Mouse (Mus musculus): ENCODE results near the gene Morc1. TPM values are rescaled to one million over a fixed set of nuclear protein-coding genes. Genes with fewer than 3 reads are reported as not detected.

The Morc1 gene
- polyA plus RNA-seq, 1 experiment from 2014 or later = 0.10 TPM

GRCm38 (mm10) chr16:48562290-48563080 lies 131.4 kb downstream of the Morc1 start:
- Histone ChIP-seq H3K9me3 (ENCODE audit: control insufficient read depth, low read length) (no peaks in the 10 kb centered on the region), H3K27me3 (replicated peaks; ENCODE audit: control insufficient read depth, insufficient read depth, low read length) (no peaks in the 10 kb centered on the region), H3K9ac (ENCODE audit: low read depth, low read length) (no peak overlapping the region), H3K27ac (ENCODE audit: low read length) (no peak overlapping the region), H3K4me3 (ENCODE audit: low read length) (no peak overlapping the region), H3K4me2 (ENCODE audit: low read depth, low read length) (no peak overlapping the region), H3K36me3 (ENCODE audit: control insufficient read depth, insufficient read depth, low read length) (no peaks in the 10 kb centered on the region), H3K4me1 (ENCODE audit: control insufficient read depth, insufficient read depth, low read length) (no peaks in the 10 kb centered on the region)
- ATAC-seq = no peak
- 56% methylated on average over 11 of the region's 11 CpGs for WGBS

- Histone ChIP-seq H3K27ac (ENCODE audit: low read length) (no peak overlapping the region), H3K9ac (ENCODE audit: low read depth, low read length) (no peak overlapping the region), H3K4me2 (ENCODE audit: low read depth, low read length) (no peak overlapping the region), H3K9me3 (ENCODE audit: control insufficient read depth, low read length) (no peaks in the 10 kb centered on the region), H3K4me1 (ENCODE audit: control insufficient read depth, insufficient read depth, low read length) (no peaks in the 10 kb centered on the region), H3K27me3 (replicated peaks; ENCODE audit: control insufficient read depth, insufficient read depth, low read length) (no peaks in the 10 kb centered on the region), H3K4me3 (ENCODE audit: low read length) (no peak overlapping the region), H3K36me3 (ENCODE audit: control insufficient read depth, insufficient read depth, low read length) (no peaks in the 10 kb centered on the region)
- WGBS = 15% methylated on average over 9 of the region's 9 CpGs
- peak; percentile 80 for ATAC-seq
Observed at GRCm38 (mm10) chr16:48570354-48570753, 139.3 kb downstream of the Morc1 start.

GRCm38 (mm10) chr16:48574072-48574471 lies 143.0 kb downstream of the Morc1 start:
- Histone ChIP-seq H3K9me3 (ENCODE audit: control insufficient read depth, low read length) (no peaks in the 10 kb centered on the region), H3K4me3 (ENCODE audit: low read length) (no peak overlapping the region), H3K27ac (ENCODE audit: low read length) (no peak overlapping the region), H3K36me3 (ENCODE audit: control insufficient read depth, insufficient read depth, low read length) (no peaks in the 10 kb centered on the region), H3K27me3 (replicated peaks; ENCODE audit: control insufficient read depth, insufficient read depth, low read length) (no peaks in the 10 kb centered on the region), H3K4me1 (ENCODE audit: control insufficient read depth, insufficient read depth, low read length) (no peaks in the 10 kb centered on the region), H3K4me2 (ENCODE audit: low read depth, low read length) (no peak overlapping the region), H3K9ac (ENCODE audit: low read depth, low read length) (no peak overlapping the region)
- WGBS = 72% methylated on average over 5 of the region's 5 CpGs
- no peak for ATAC-seq

- Histone ChIP-seq H3K9ac (ENCODE audit: low read depth, low read length) (no peak overlapping the region), H3K4me3 (ENCODE audit: low read length) (no peak overlapping the region), H3K9me3 (ENCODE audit: control insufficient read depth, low read length) (no peaks in the 10 kb centered on the region), H3K4me2 (ENCODE audit: low read depth, low read length) (no peak overlapping the region), H3K27ac (ENCODE audit: low read length) (no peak overlapping the region), H3K36me3 (ENCODE audit: control insufficient read depth, insufficient read depth, low read length) (no peaks in the 10 kb centered on the region), H3K27me3 (replicated peaks; ENCODE audit: control insufficient read depth, insufficient read depth, low read length) (no peaks in the 10 kb centered on the region), H3K4me1 (ENCODE audit: control insufficient read depth, insufficient read depth, low read length) (no peaks in the 10 kb centered on the region)
- no peak for ATAC-seq
- WGBS = 67% methylated on average over 3 of the region's 3 CpGs
Observed at GRCm38 (mm10) chr16:48574499-48574898, 143.5 kb downstream of the Morc1 start.

- H3K4me1 ChIP-seq (ENCODE audit: control insufficient read depth, insufficient read depth, low read length) = no peaks in the 10 kb centered on the region
- H3K27me3 ChIP-seq (replicated peaks; ENCODE audit: control insufficient read depth, insufficient read depth, low read length) = no peaks in the 10 kb centered on the region
- no peak overlapping the region for H3K4me2 ChIP-seq (ENCODE audit: low read depth, low read length)
- no peak for ATAC-seq
- no peaks in the 10 kb centered on the region for H3K36me3 ChIP-seq (ENCODE audit: control insufficient read depth, insufficient read depth, low read length)
- 65% methylated on average over 6 of the region's 6 CpGs for WGBS
- H3K9ac ChIP-seq (ENCODE audit: low read depth, low read length) = no peak overlapping the region
- no peak overlapping the region for H3K4me3 ChIP-seq (ENCODE audit: low read length)
- no peak overlapping the region for H3K27ac ChIP-seq (ENCODE audit: low read length)
- no peaks in the 10 kb centered on the region for H3K9me3 ChIP-seq (ENCODE audit: control insufficient read depth, low read length)
Observed at GRCm38 (mm10) chr16:48585369-48585768, 154.3 kb downstream of the Morc1 start.

- no peaks in the 10 kb centered on the region for H3K36me3 ChIP-seq (ENCODE audit: control insufficient read depth, insufficient read depth, low read length)
- H3K4me3 ChIP-seq (ENCODE audit: low read length) = no peak overlapping the region
- H3K9me3 ChIP-seq (ENCODE audit: control insufficient read depth, low read length) = no peaks in the 10 kb centered on the region
- WGBS = 86% methylated on average over 5 of the region's 5 CpGs
- ATAC-seq = no peak
- no peaks in the 10 kb centered on the region for H3K4me1 ChIP-seq (ENCODE audit: control insufficient read depth, insufficient read depth, low read length)
- H3K4me2 ChIP-seq (ENCODE audit: low read depth, low read length) = no peak overlapping the region
- no peaks in the 10 kb centered on the region for H3K27me3 ChIP-seq (replicated peaks; ENCODE audit: control insufficient read depth, insufficient read depth, low read length)
- H3K27ac ChIP-seq (ENCODE audit: low read length) = no peak overlapping the region
- H3K9ac ChIP-seq (ENCODE audit: low read depth, low read length) = no peak overlapping the region
Observed at GRCm38 (mm10) chr16:48594457-48594856, 163.4 kb downstream of the Morc1 start.

GRCm38 (mm10) chr16:48595216-48595615 lies 164.2 kb downstream of the Morc1 start:
- Histone ChIP-seq H3K27me3 (replicated peaks; ENCODE audit: control insufficient read depth, insufficient read depth, low read length) (no peaks in the 10 kb centered on the region), H3K4me3 (ENCODE audit: low read length) (no peak overlapping the region), H3K9me3 (ENCODE audit: control insufficient read depth, low read length) (no peaks in the 10 kb centered on the region), H3K9ac (ENCODE audit: low read depth, low read length) (no peak overlapping the region), H3K36me3 (ENCODE audit: control insufficient read depth, insufficient read depth, low read length) (no peaks in the 10 kb centered on the region), H3K4me2 (ENCODE audit: low read depth, low read length) (no peak overlapping the region), H3K27ac (ENCODE audit: low read length) (no peak overlapping the region), H3K4me1 (ENCODE audit: control insufficient read depth, insufficient read depth, low read length) (no peaks in the 10 kb centered on the region)
- 72% methylated on average over 1 of the region's 1 CpGs for WGBS
- no peak for ATAC-seq

- no peaks in the 10 kb centered on the region for H3K9me3 ChIP-seq (ENCODE audit: control insufficient read depth, low read length)
Observed at GRCm38 (mm10) chr16:48603735-48604211, 172.7 kb downstream of the Morc1 start.

GRCm38 (mm10) chr16:48606476-48607038 lies 175.5 kb downstream of the Morc1 start:
- WGBS = 51% methylated on average over 4 of the region's 4 CpGs
- no peaks in the 10 kb centered on the region for H3K27me3 ChIP-seq (replicated peaks; ENCODE audit: control insufficient read depth, insufficient read depth, low read length)
- no peak overlapping the region for H3K4me2 ChIP-seq (ENCODE audit: low read depth, low read length)
- H3K9ac ChIP-seq (ENCODE audit: low read depth, low read length) = no peak overlapping the region
- peaks cover 5% of the 10 kb centered on the region; the same call in 1 of the 2 replicates for H3K4me1 ChIP-seq (ENCODE audit: control insufficient read depth, insufficient read depth, low read length)
- no peak overlapping the region for H3K4me3 ChIP-seq (ENCODE audit: low read length)
- H3K36me3 ChIP-seq (ENCODE audit: control insufficient read depth, insufficient read depth, low read length) = no peaks in the 10 kb centered on the region
- no peak overlapping the region for H3K27ac ChIP-seq (ENCODE audit: low read length)
- no peak for ATAC-seq
- no peaks in the 10 kb centered on the region for H3K9me3 ChIP-seq (ENCODE audit: control insufficient read depth, low read length)

More at GRCm38 (mm10) chr16:48603735-48604211, 172.7 kb downstream of the Morc1 start:
- H3K27me3 ChIP-seq (replicated peaks; ENCODE audit: control insufficient read depth, insufficient read depth, low read length) = no peaks in the 10 kb centered on the region
- H3K4me1 ChIP-seq (ENCODE audit: control insufficient read depth, insufficient read depth, low read length) = peaks cover 5% of the 10 kb centered on the region; the same call in 1 of the 2 replicates
- no peak overlapping the region for H3K9ac ChIP-seq (ENCODE audit: low read depth, low read length)
- 65% methylated on average over 2 of the region's 2 CpGs for WGBS
- H3K4me2 ChIP-seq (ENCODE audit: low read depth, low read length) = 0 out of 2 replicates have a peak overlapping the region, but pooled peaks have one; percentile 14
- ATAC-seq = peak; percentile 81
- H3K27ac ChIP-seq (ENCODE audit: low read length) = no peak overlapping the region
- no peaks in the 10 kb centered on the region for H3K36me3 ChIP-seq (ENCODE audit: control insufficient read depth, insufficient read depth, low read length)
- H3K4me3 ChIP-seq (ENCODE audit: low read length) = no peak overlapping the region

Data from intestine, embryonic 16.5 days (tissue).